Mouse (Mus musculus) kidney, adult 2 months (tissue): ENCODE data around the gene Pmvk. TPM values are rescaled to one million over a fixed set of nuclear protein-coding genes. Genes with fewer than 3 reads are reported as not detected.
"Not testable (repeated sequence)": the region's sequence is repeated elsewhere in the genome, so short reads cannot be mapped to it uniquely, and the experiment has no call there.

Experiments
- DNase-seq: peaks from one replicate; pipeline ENCODE4 v3.0.0; 2021
- H3K27ac ChIP-seq: fragments of 200-500 bp; 2 replicates; pipeline ENCODE4 v1.5.1; 2012; ENCODE audit warnings: low read depth, low read length, control low read depth, inconsistent platforms; ENCODE audit not compliant: insufficient read depth
- H3K27me3 ChIP-seq: fragments of 200-500 bp; replicated peaks from 2 replicates; pipeline ENCODE4 v1.6.1; 2012; ENCODE audit warnings: mild to moderate bottlenecking, moderate library complexity, low read length, inconsistent platforms; ENCODE audit not compliant: control insufficient read depth, insufficient read depth
- H3K36me3 ChIP-seq: fragments of 200-500 bp; 2 replicates; pipeline ENCODE4 v1.6.1; 2012; ENCODE audit warnings: mild to moderate bottlenecking, moderate library complexity, low read length, inconsistent platforms; ENCODE audit not compliant: control insufficient read depth, insufficient read depth
- H3K4me1 ChIP-seq: fragments of 200-500 bp; 2 replicates; pipeline ENCODE4 v1.6.1; 2011; ENCODE audit warnings: low read length; ENCODE audit not compliant: control insufficient read depth, insufficient read depth
- H3K4me3 ChIP-seq: fragments of 200-500 bp; 2 replicates; pipeline ENCODE4 v1.5.1; 2011; ENCODE audit warnings: mild to moderate bottlenecking, low read depth, low read length, control low read depth; ENCODE audit not compliant: insufficient read depth
- CTCF ChIP-seq: fragments of 200-500 bp; conservative IDR thresholded peaks from 2 replicates; pipeline ENCODE4 v1.5.1; 2011; ENCODE audit warnings: low read depth, mild to moderate bottlenecking, control low read depth, low read length, moderate library complexity, mixed read lengths; ENCODE audit not compliant: insufficient read depth, insufficient read length
- POLR2A ChIP-seq: fragments of 200-500 bp; IDR thresholded peaks from one replicate; pipeline ENCODE4 v1.6.1; 2011; ENCODE audit warnings: low read depth, low read length, control low read depth
- WGBS: fragments of 180-500 bp; shearing (Covaris S2); methylation state at CpG from one replicate; pipeline ENCODE4 v1.1.7; 2018; 5-methylcytosine and 5-hydroxymethylcytosine counted together
- polyA plus RNA-seq: library from polyadenylated mRNA; depleted of rRNA; stranded (reverse); fragments of >200 nt; gene quantifications from 2 replicates; pipeline ENCODE4 v1.2.3, GENCODE M21; 2012

Gene Pmvk
- polyA plus RNA-seq, 1 experiment: 27.2 TPM

DNA sequence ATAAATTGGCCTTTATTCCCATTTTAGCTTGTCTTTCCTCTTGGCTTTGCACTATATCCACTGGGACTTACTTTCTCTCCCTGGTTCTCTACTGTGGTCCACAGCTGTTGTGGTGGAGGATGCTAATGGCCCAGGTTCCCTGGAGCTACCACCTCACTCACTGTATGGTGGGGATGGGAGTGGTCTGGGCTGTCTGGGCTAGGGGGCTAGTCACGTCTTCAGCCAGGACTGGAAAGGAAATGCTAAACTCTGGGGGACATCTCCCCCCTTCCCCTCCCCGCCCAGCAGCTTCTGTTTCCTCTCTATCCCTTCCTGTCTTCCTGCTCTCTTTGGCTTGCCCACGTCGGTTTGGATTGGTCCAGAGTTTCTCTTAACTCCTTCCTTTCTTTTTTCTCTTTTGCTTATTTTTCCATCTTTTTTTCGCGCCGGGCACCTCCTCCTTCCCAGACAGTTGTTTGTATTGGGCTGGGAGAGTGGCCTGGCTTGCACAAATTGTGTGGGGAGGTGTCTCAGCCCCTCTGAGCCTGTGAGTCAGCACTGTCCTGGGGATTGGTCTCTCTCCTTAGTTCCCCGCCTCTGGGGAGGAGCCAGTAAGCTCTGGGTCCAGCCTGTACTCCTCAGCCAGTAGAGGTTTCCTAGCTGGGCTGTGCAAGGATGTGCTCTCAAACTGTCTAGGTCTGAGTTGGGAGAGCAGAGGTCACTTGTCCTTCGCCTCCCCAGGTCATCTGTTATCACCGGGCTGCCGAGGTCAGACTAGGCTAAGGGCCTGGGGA is 33.2 kb upstream of the Pmvk start:
- Histone ChIP-seq H3K4me1 (peaks cover 6% of the 10 kb centered on the region; the same call in 1 of the 2 replicates), H3K27ac (peak overlapping the region; percentile 74), H3K27me3 (no peaks in the 10 kb centered on the region), H3K36me3 (no peaks in the 10 kb centered on the region), H3K4me3 (peak overlapping the region; percentile 43)
- TF ChIP-seq POLR2A (no peak), CTCF (no peak)
- DNase-seq: peak; percentile 87
- WGBS: 15% methylated on average over 11 of the region's 11 CpGs

DNA sequence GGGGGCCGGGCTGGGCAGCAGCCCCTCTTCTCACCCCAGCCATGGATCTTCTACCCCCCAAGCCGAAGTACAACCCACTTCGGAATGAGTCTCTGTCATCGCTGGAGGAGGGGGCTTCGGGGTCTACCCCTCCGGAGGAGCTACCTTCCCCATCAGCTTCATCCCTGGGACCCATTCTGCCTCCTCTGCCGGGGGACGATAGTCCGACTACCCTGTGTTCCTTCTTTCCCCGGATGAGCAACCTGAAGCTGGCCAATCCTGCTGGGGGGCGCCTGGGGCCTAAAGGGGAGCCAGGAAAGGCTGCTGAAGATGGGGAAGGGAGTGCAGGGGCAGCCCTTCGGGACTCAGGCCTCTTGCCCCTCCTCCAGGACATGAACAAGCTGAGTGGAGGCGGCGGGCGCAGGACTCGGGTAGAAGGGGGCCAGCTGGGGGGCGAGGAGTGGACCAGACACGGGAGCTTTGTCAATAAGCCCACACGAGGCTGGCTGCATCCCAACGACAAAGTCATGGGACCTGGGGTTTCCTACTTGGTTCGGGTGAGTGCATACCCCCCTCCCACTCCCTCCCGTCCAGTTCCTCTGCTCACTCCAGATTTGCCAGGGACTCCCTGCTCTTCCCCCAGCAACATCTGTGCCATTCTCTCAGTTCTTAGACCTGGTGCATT is 32.4 kb upstream of the Pmvk start:
- 34% methylated on average over 22 of the region's 22 CpGs for WGBS
- no peak for TF ChIP-seq POLR2A
- TF ChIP-seq CTCF: no peak
- H3K4me1 ChIP-seq: peaks cover 6% of the 10 kb centered on the region; the same call in 1 of the 2 replicates
- H3K27ac ChIP-seq: no peak overlapping the region
- peak overlapping the region; percentile 43 for H3K4me3 ChIP-seq
- H3K36me3 ChIP-seq: no peaks in the 10 kb centered on the region
- H3K27me3 ChIP-seq: no peaks in the 10 kb centered on the region
- peak; percentile 20 for DNase-seq

DNA sequence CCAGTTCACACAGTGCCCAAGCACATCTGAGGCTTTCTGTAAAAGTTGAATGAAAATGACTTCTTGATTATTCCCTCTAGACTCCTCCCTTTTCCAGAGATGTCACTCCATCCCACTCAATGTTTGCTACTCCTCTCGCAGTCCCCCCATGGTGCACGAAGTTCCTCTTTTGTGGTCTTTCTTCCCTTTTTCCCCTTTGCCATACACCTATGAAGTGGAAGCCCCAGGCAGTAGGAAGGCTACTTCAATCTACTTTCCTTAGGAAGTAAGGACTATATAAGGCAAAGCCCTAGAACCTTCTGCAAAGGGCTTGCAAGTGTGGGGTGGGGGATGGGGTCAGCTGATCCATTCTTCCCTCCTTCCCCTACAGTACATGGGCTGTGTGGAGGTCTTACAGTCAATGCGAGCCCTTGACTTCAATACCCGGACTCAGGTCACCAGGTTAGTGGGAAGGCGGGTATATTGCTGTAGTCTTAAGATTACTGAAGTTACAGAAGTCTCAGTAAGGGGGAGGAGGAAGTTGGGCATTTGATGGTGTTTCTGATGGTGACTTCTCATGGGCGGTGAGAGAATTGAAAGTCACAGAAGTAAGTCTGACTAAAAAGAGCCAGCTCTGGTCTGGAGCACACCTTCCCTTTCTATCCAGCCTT is 31.7 kb upstream of the Pmvk start:
- DNase-seq: no peak
- WGBS: 71% methylated on average over 6 of the region's 6 CpGs
- no peaks in the 10 kb centered on the region for H3K36me3 ChIP-seq
- no peaks in the 10 kb centered on the region for H3K27me3 ChIP-seq
- no peak overlapping the region for H3K4me3 ChIP-seq
- TF ChIP-seq CTCF: no peak
- TF ChIP-seq POLR2A: no peak
- peaks cover 6% of the 10 kb centered on the region; the same call in 1 of the 2 replicates for H3K4me1 ChIP-seq
- no peak overlapping the region for H3K27ac ChIP-seq

DNA sequence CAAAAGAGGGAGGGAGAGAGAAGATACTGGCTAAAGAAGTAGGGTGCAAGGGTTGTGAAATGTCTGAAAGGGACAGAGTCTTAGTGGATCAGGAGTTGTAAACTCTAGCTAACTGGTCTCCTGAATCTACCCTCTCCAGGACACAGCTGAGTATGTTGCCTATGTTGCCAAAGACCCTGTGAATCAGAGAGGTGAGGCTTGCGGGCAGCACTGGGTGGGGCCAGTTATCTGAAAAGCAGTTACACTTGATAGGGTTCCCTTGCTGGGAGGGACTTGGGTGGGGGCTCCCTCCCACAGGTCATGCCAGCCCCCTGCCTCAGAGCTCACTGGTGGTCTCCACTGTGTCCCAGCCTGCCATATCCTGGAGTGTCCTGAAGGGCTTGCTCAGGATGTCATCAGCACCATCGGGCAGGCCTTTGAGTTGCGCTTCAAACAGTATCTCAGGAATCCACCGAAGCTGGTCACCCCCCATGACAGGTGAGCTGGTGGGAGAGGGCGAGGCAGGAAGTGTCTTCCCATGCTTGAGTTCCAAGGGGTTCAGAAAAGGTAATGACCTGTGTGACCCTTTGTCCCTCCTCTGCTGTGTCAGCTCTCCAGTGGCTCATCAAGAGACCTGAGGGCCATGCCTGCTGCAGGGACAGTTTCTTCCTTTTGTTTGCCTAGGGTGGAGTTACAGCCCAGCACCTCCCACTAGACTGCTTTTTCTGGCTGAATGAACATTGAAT is 29.8 kb upstream of the Pmvk start:
- no peak for DNase-seq
- H3K27ac ChIP-seq: no peak overlapping the region
- WGBS: 67% methylated on average over 5 of the region's 5 CpGs

DNA sequence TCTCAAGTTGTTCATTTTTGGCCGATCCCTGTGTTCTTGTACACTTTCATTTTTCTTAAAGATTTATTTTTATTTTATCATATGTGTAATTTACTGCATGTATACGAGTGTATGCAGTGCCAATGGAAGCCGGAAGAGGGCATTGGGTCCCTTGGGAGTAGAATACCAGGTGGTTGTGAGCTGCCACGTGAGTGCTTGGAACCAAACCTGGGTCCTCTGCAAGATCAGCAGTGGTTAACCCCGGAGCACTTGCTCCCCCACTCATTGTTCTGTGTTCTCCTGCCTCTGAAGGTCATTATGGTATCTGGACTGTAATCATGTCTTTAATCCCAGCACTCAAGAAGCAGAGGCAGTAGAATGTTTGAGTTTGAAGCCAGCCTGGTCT is 29.2 kb upstream of the Pmvk start:
- no peak overlapping the region for H3K4me3 ChIP-seq
- no peak overlapping the region for H3K27ac ChIP-seq
- H3K27me3 ChIP-seq: no peaks in the 10 kb centered on the region
- no peak for DNase-seq
- no peak for TF ChIP-seq CTCF
- no peak for TF ChIP-seq POLR2A
- H3K4me1 ChIP-seq: peaks cover 6% of the 10 kb centered on the region; the same call in 1 of the 2 replicates
- 64% methylated on average over 5 of the region's 5 CpGs for WGBS
- no peaks in the 10 kb centered on the region for H3K36me3 ChIP-seq

More for the DNA sequence above, 29.8 kb upstream of the Pmvk start:
- H3K4me1 ChIP-seq: peaks cover 6% of the 10 kb centered on the region; the same call in 1 of the 2 replicates
- no peak overlapping the region for H3K4me3 ChIP-seq
- H3K36me3 ChIP-seq: no peaks in the 10 kb centered on the region
- no peak for TF ChIP-seq CTCF
- no peak for TF ChIP-seq POLR2A
- no peaks in the 10 kb centered on the region for H3K27me3 ChIP-seq

DNA sequence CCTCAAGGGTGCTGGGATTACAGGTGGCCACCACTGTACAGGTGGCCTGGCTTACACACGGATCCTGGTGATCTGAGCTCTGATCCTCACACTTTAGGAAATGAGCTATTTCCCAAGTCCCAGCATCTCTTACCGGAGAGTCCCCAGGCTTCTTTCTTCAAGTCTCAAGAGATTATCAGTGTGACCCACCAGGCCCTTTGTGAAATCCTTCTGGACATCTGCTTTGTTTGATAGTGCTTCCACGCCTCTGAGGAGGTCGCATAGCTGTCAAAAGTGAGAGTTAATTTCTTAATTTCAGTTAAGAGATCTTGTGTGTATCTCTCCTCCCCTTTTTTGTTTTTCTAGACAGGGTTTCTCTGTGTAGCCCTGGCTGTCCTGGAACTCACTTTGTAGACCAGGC is 28.5 kb upstream of the Pmvk start:
- H3K36me3 ChIP-seq: no peaks in the 10 kb centered on the region
- H3K27ac ChIP-seq: no peak overlapping the region
- WGBS: 94% methylated on average over 4 of the region's 4 CpGs
- H3K4me3 ChIP-seq: no peak overlapping the region
- no peak for TF ChIP-seq CTCF
- TF ChIP-seq POLR2A: no peak
- peaks cover 6% of the 10 kb centered on the region; the same call in 1 of the 2 replicates for H3K4me1 ChIP-seq
- no peaks in the 10 kb centered on the region for H3K27me3 ChIP-seq
- no peak for DNase-seq

DNA sequence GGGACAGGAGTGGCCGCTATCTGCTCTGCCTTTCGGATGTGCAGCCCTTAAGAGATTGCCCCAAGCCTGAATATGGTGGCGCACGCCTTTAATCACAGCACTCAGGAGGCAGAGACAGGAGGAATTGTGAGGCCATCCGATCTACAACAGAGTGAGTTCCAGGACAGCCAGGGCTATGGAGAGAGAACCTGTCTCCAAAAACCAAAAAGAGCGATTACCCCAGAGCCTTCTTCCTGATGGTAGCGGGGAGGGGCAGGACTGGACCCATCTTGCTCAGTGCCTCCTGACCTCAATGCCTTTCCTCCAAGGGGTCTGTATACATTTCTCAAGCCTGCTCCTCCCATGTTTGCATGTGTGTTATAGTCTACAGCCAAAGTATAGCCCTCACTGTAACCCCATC is 25.3 kb upstream of the Pmvk start:
- not testable (repeated sequence) for DNase-seq, H3K27ac ChIP-seq, H3K4me1 ChIP-seq, H3K36me3 ChIP-seq, H3K4me3 ChIP-seq, H3K27me3 ChIP-seq
- 93% methylated on average over 7 of the region's 7 CpGs for WGBS
